Mouse (Mus musculus) bone marrow macrophage, adult 2 months (primary cell): Measurements from ENCODE around the gene Abcc4.

Experiments
- CTCF ChIP-seq: IDR thresholded peaks from 2 replicates; pipeline ENCODE4 v1.5.1; 2012; ENCODE audit warnings: low read depth, mild to moderate bottlenecking, low read length, moderate library complexity
- POLR2A ChIP-seq: IDR thresholded peaks from 2 replicates; pipeline ENCODE4 v1.6.1; 2012; ENCODE audit warnings: mild to moderate bottlenecking, low read depth, low read length, borderline replicate concordance

DNA sequence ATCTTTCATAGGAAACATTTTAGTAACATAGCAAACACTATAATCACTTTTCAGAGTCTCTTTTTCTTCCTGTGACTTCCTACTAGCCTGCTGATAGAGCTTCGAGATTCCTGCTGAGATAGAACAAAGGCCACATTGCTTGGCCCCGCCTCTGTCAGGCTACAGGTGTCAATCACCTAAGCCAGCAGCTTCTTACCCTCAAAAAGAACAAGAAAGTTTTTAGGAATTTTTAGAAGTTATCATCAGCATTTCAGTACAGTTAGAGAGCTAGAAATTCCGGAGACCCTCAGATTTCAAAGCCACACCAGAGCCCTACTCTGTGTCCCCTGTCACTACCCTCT lies 84.6 kb downstream of the Abcc4 start:
- no peak for TF ChIP-seq CTCF
- TF ChIP-seq POLR2A = no peak
